Mouse (Mus musculus) inflammation-experienced regulatory T-cells, adult 6 months (primary cell): ENCODE measurements around the gene Ubc. TPM values are rescaled to one million over a fixed set of nuclear protein-coding genes. Genes with fewer than 3 reads are reported as not detected.
"Not testable (repeated sequence)": the region's sequence is repeated elsewhere in the genome, so short reads cannot be mapped to it uniquely, and the experiment has no call there.

Experiments
- ATAC-seq: one replicate; pipeline ENCODE4 v1.8.0; 2017
- polyA plus RNA-seq, 3 experiments: library from polyadenylated mRNA; unstranded; fragments of 100-300 nt; shearing (Covaris generic); gene quantifications; one replicate each; pipeline ENCODE4 v1.2.1; 2017

The Ubc gene
- polyA plus RNA-seq, 3 experiments from 2014 or later = 741 to 1,375 (median 1,290) TPM

- no peak for ATAC-seq
These were observed 13.8 kb upstream of the Ubc start for GRCm38 (mm10) chr5:125403481-125404465.

GRCm38 (mm10) chr5:125402991-125403390 lies 13.0 kb upstream of the Ubc start:
- no peak for ATAC-seq

GRCm38 (mm10) chr5:125402476-125402875 lies 12.5 kb upstream of the Ubc start:
- no peak for ATAC-seq

GRCm38 (mm10) chr5:125400903-125401302 lies 10.9 kb upstream of the Ubc start:
- no peak for ATAC-seq

- no peak for ATAC-seq
These were observed 5.0 kb upstream of the Ubc start for GRCm38 (mm10) chr5:125395008-125395407.

GRCm38 (mm10) chr5:125393622-125394603 lies 3.9 kb upstream of the Ubc start:
- peak; percentile 69 for ATAC-seq

- ATAC-seq = peak; percentile 63
These were observed 3.1 kb upstream of the Ubc start for GRCm38 (mm10) chr5:125392977-125393621.

- ATAC-seq = no peak
These were observed 2.6 kb upstream of the Ubc start for GRCm38 (mm10) chr5:125392618-125392976.

- ATAC-seq = not testable (repeated sequence)
These were observed 2.2 kb upstream of the Ubc start for GRCm38 (mm10) chr5:125392176-125392575.

- ATAC-seq = no peak
These were observed 1.6 kb upstream of the Ubc start for GRCm38 (mm10) chr5:125391609-125392008.

- no peak for ATAC-seq
These were observed 990 bp upstream of the Ubc start for GRCm38 (mm10) chr5:125390906-125391477.

GRCm38 (mm10) chr5:125389131-125389578 lies 847 bp downstream of the Ubc start, which contains the start of gene Gm10382:
TSS of gene Gm10382 (plus strand) at chr5:125389322.
- peak; percentile 65 for ATAC-seq

GRCm38 (mm10) chr5:125388358-125389092 lies 1.5 kb downstream of the Ubc start:
- no peak for ATAC-seq

GRCm38 (mm10) chr5:125387295-125387694 lies 2.7 kb downstream of the Ubc start:
- not testable (repeated sequence) for ATAC-seq

GRCm38 (mm10) chr5:125385215-125385940 lies 4.6 kb downstream of the Ubc start:
- no peak for ATAC-seq

- ATAC-seq = no peak
These were observed 5.3 kb downstream of the Ubc start for GRCm38 (mm10) chr5:125384512-125385214.

GRCm38 (mm10) chr5:125383637-125384420 lies 6.2 kb downstream of the Ubc start:
- no peak for ATAC-seq

GRCm38 (mm10) chr5:125382673-125383558 lies 7.1 kb downstream of the Ubc start:
- peak; percentile 54 for ATAC-seq
